ENCODE assay signal across 23 mouse cellular contexts in genomic region chr7:134415014-134415413, GRCm38 (mm10). TPM values are rescaled to one million over a fixed set of nuclear protein-coding genes. Genes with fewer than 3 reads are reported as not detected.
DNase-seq lines count a peak whose midpoint lies in the region; TF ChIP-seq lines count a peak whose summit lies in the region.
"Had no signal": no experiment of that assay in that cellular context is flagged by ENCODE, and none has a peak within 500 bp of the region (broad histone marks: within the 10 kb centered on the region; RNA-seq: fewer than 3 reads in every experiment).

No protein-coding gene starts in this region.

- H3K4me1 ChIP-seq in testis, adult 2 months (ENCODE audit: control insufficient read depth, insufficient read depth, low read length), result no peaks in the 10 kb centered on the region
- H3K4me1 ChIP-seq: embryonic facial prominence, embryonic 15.5 days; forebrain, embryonic 13.5 days had no signal

- H3K27me3 ChIP-seq in testis, adult 2 months (ENCODE audit: control insufficient read depth, insufficient read depth, low read length), result no peaks in the 10 kb centered on the region
- H3K27me3 ChIP-seq: embryonic facial prominence, embryonic 15.5 days; forebrain, embryonic 13.5 days; kidney, embryonic 15.5 days; limb, embryonic 15.5 days; midbrain, embryonic 15.5 days had no signal

- H3K4me3 ChIP-seq in layer of hippocampus, adult 2 months, result no peak overlapping the region
- no peak overlapping the region for H3K4me3 ChIP-seq in testis, adult 2 months (ENCODE audit: control insufficient read depth, low read depth, low read length)
- H3K4me3 ChIP-seq: embryonic facial prominence, embryonic 10.5 days; embryonic facial prominence, embryonic 15.5 days; forebrain, embryonic 13.5 days; kidney, embryonic 15.5 days; limb, embryonic 10.5 days; limb, embryonic 15.5 days; midbrain, embryonic 15.5 days had no signal

- H3K36me3 ChIP-seq in testis, adult 2 months (ENCODE audit: control insufficient read depth, insufficient read depth, low read length), result no peaks in the 10 kb centered on the region
- H3K36me3 ChIP-seq: embryonic facial prominence, embryonic 10.5 days; embryonic facial prominence, embryonic 15.5 days; G1E; kidney, embryonic 15.5 days; limb, embryonic 10.5 days; limb, embryonic 15.5 days; midbrain, embryonic 15.5 days had no signal

- no peak overlapping the region for H3K27ac ChIP-seq in layer of hippocampus, adult 2 months
- no peak overlapping the region for H3K27ac ChIP-seq in testis, adult 2 months (ENCODE audit: control insufficient read depth, insufficient read depth, low read depth, low read length)
- H3K27ac ChIP-seq: embryonic facial prominence, embryonic 10.5 days; embryonic facial prominence, embryonic 15.5 days; forebrain, embryonic 13.5 days; hindbrain, embryonic 14.5 days; kidney, embryonic 15.5 days; limb, embryonic 10.5 days; limb, embryonic 15.5 days; midbrain, embryonic 15.5 days had no signal

- DNase-seq in layer of hippocampus, adult 2 months (ENCODE audit: low spot score in 2 of 2), result no peak
- no peak for DNase-seq in layer of hippocampus, postnatal 25 days (ENCODE audit: extremely low spot score in 1 of 2, low spot score in 1 of 2)
- no peak for DNase-seq in testis, postnatal 10 days (ENCODE audit: low spot score)
- no peak for DNase-seq in brain, embryonic 14.5 days (ENCODE audit: low read depth)
- no peak for DNase-seq in T-cell, adult 2 months (ENCODE audit: low spot score)
- DNase-seq: B cell, adult 2 months; cerebellum, adult 2 months; gastrocnemius, postnatal 25 days; layer of hippocampus, postnatal 36 days; spleen, adult 18-20 months had no signal

- no peak for TF ChIP-seq POLR2A in testis, adult 2 months (IDR thresholded peaks at IDR 0.05; ENCODE audit: control insufficient read depth, low read depth, low read length)
- no peak for TF ChIP-seq POLR2A in brain, embryonic 14.5 days (IDR thresholded peaks at IDR 0.05; ENCODE audit: borderline replicate concordance, extremely low read depth, insufficient read depth, insufficient read length, poor library complexity, severe bottlenecking)

- TF ChIP-seq CTCF in layer of hippocampus, adult 2 months (conservative IDR thresholded peaks at IDR 0.05), result peak; percentile 16; the same call in 1 of the 2 replicates
- TF ChIP-seq CTCF in testis, adult 2 months (IDR thresholded peaks at IDR 0.05; ENCODE audit: control insufficient read depth, insufficient read depth, insufficient replicate concordance, low read depth, low read length), result peak; percentile 48; the same call in 1 of the 2 replicates
- TF ChIP-seq CTCF in brain, embryonic 14.5 days (IDR thresholded peaks at IDR 0.05; ENCODE audit: borderline replicate concordance, extremely low read depth, insufficient read depth, insufficient read length), result 0 out of 2 replicates have a peak, but pooled peaks have one; percentile 12

RNA-seq across cellular contexts. Expression of gene D7Ertd443e, which starts 29.6 kb away (rescaled TPM):
- total RNA-seq in layer of hippocampus, adult 2 months (2021), result 1 to 10 TPM; 4.4 to 4.7 TPM
- 1 to 10 TPM; 3.5 TPM for total RNA-seq in layer of hippocampus, postnatal 25 days (2021)
- 51.2 and 56.8 TPM in 2 replicates for polyA plus RNA-seq in testis, adult 2 months (2012; rRNA removed)
- 0.15 and 0.36 TPM in 2 replicates for polyA plus RNA-seq in brain, embryonic 14.5 days (2012; rRNA removed)
- total RNA-seq: gastrocnemius, postnatal 25 days; neutrophil, adult 5-6 weeks had no signal
- polyA plus RNA-seq: G1E; inflammation-experienced regulatory T-cells, adult 6 months; limb, embryonic 10.5 days; liver, embryonic 16.5 days had no signal
